Mouse (Mus musculus): ENCODE results near the gene Hcn1.

DNA sequence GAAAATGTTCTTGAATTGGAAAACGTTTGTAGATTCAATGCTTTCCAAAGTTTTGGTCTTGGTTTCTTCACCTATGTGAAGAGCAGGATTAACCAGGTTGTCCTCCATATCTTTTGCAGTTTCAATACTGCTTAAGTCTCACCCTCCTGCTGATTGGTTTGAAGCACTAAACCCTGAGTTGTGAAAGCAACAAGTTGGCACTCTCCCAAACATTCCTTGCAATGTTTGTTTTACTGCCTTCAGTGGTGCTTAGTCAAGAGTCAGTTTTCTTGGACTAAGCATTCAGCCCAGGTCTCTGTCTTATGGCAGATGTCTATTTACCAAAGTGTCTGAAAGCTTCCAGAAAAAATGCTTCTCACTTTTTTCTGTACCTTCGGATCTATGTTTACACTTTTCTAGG lies 67.2 kb downstream of the Hcn1 start:
- TF ChIP-seq CTCF (IDR thresholded peaks at IDR 0.05; ENCODE audit: low read depth) (no peak), EP300 (IDR thresholded peaks at IDR 0.05; ENCODE audit: low read depth) (no peak)

Measured in heart, postnatal 0 days (tissue).